Mouse (Mus musculus) midbrain, embryonic 14.5 days (tissue): Measurements from ENCODE around the gene Olfr183. TPM values are rescaled to one million over a fixed set of nuclear protein-coding genes. Genes with fewer than 3 reads are reported as not detected.
"Not testable (repeated sequence)": the region's sequence is repeated elsewhere in the genome, so short reads cannot be mapped to it uniquely, and the experiment has no call there.

Experiments used
- ATAC-seq: fragments of 200-750 bp; cut with Nextera tagmentation; 2 replicates; pipeline ENCODE4 v1.8.0; 2017; ENCODE audit warnings: moderate number of reproducible peaks, moderate library complexity; ENCODE audit not compliant: low FRiP score, low TSS enrichment
- DNase-seq: peaks from one replicate; pipeline ENCODE4 v3.0.0-alpha.2; 2015
- H3K27ac ChIP-seq: fragments of 300-500 bp; sonication (generic); replicated peaks from 2 replicates; pipeline ENCODE4 v1.5.1; 2014; ENCODE audit warnings: mild to moderate bottlenecking, low read depth, low read length, moderate library complexity
- H3K27me3 ChIP-seq: fragments of 300-500 bp; sonication (generic); 2 replicates; pipeline ENCODE4 v1.6.1; 2014; ENCODE audit warnings: low read length, control low read depth, mixed read lengths; ENCODE audit not compliant: control insufficient read depth, insufficient read depth
- H3K36me3 ChIP-seq: fragments of 300-500 bp; sonication (generic); 2 replicates; pipeline ENCODE4 v1.6.1; 2014; ENCODE audit warnings: low read length, control low read depth; ENCODE audit not compliant: control insufficient read depth, insufficient read depth
- H3K4me1 ChIP-seq: fragments of 300-500 bp; sonication (generic); 2 replicates; pipeline ENCODE4 v1.6.1; 2014; ENCODE audit warnings: mild to moderate bottlenecking, antibody characterized with exemption, low read length, control low read depth; ENCODE audit not compliant: control insufficient read depth, insufficient read depth
- H3K4me2 ChIP-seq: fragments of 300-500 bp; sonication (generic); 2 replicates; pipeline ENCODE4 v1.6.1; 2014; ENCODE audit warnings: mild to moderate bottlenecking, low read length, moderate library complexity
- H3K4me3 ChIP-seq: fragments of 300-500 bp; sonication (generic); replicated peaks from 2 replicates; pipeline ENCODE4 v1.5.1; 2014; ENCODE audit warnings: low read depth, low read length
- H3K9ac ChIP-seq: fragments of 300-500 bp; sonication (generic); replicated peaks from 2 replicates; pipeline ENCODE4 v1.6.1; 2014; ENCODE audit warnings: mild to moderate bottlenecking, low read length, moderate library complexity
- H3K9me3 ChIP-seq: fragments of 300-500 bp; sonication (generic); 2 replicates; pipeline ENCODE4 v1.6.1; 2016; ENCODE audit warnings: low read length, control low read depth, mixed read lengths; ENCODE audit not compliant: control insufficient read depth
- WGBS: fragments of 180-500 bp; shearing (Covaris S2); extraction: QIAGEN DNeasy Blood & Tissue Kit; methylation state at CpG from one replicate; pipeline ENCODE4 v1.1.7; 2014; 5-methylcytosine and 5-hydroxymethylcytosine counted together
- polyA plus RNA-seq: library from polyadenylated mRNA; unstranded; fragments of >200 nt; fragmentation: Nextera tagmentation; extraction: Ambion mirVana; gene quantifications from 2 replicates; pipeline ENCODE4 v1.2.1, GENCODE M21; 2014

Gene Olfr183
- not detected in 2 replicates for polyA plus RNA-seq

DNA sequence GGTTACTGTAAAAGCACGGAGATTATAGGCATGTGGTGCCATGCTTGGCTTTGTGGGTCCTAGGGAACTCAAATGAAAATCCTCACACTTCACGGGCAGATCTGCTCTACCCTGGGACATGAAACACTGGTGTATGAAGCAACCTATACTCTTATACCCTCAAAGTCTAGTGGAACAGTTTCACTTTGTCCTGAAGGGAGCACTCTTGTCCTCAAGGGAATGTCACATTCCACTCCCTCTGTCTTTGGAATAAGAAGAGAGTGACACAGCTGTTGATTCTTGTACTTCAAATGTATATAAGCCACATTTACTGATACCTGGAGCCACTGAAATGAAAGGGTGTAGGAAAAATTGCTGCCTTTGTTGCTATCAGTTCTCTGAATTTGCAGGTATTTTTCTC is at the start of gene Olfr183:
Gene Olfr183, plus strand, starts transcription at position 301 of the 400 bp plus-strand sequence.
- H3K27me3 ChIP-seq: no peaks in the 10 kb centered on the region
- DNase-seq: no peak
- H3K4me3 ChIP-seq: no peak within 1 kb of the TSS
- H3K4me1 ChIP-seq: no peaks in the 10 kb centered on the region
- no peaks in the 10 kb centered on the region for H3K9me3 ChIP-seq
- no peaks in the 10 kb centered on the region for H3K36me3 ChIP-seq
- H3K27ac ChIP-seq: no peak within 1 kb of the TSS
- H3K9ac ChIP-seq: no peak within 1 kb of the TSS
- WGBS: 81% methylated on average over 2 of the region's 2 CpGs
- H3K4me2 ChIP-seq: no peak within 1 kb of the TSS
- no peak for ATAC-seq

DNA sequence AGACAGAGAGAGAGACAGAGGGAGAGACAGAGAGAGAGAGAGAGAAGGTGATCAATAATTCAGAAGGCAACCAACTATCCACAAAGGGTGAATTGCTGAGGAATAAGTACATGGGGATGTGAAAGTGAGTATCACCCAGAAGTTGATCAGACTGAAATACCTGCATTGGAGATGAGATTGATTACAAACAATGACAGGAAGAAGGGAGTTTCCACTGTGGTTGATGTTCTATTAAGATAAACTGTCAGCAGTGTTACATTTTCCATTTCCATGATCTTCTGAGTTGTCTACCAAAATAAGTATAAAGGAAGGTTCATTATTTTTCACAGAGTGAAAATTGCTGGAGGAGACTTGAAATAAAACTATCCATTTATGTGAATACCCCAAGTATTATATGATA is 12.0 kb downstream of the Olfr183 start:
- no peak for ATAC-seq
- DNase-seq: no peak
- Histone ChIP-seq H3K4me3 (no peak overlapping the region), H3K36me3 (no peaks in the 10 kb centered on the region), H3K9me3 (no peaks in the 10 kb centered on the region), H3K9ac (no peak overlapping the region), H3K27ac (no peak overlapping the region), H3K4me2 (no peak overlapping the region), H3K27me3 (no peaks in the 10 kb centered on the region), H3K4me1 (no peaks in the 10 kb centered on the region)

DNA sequence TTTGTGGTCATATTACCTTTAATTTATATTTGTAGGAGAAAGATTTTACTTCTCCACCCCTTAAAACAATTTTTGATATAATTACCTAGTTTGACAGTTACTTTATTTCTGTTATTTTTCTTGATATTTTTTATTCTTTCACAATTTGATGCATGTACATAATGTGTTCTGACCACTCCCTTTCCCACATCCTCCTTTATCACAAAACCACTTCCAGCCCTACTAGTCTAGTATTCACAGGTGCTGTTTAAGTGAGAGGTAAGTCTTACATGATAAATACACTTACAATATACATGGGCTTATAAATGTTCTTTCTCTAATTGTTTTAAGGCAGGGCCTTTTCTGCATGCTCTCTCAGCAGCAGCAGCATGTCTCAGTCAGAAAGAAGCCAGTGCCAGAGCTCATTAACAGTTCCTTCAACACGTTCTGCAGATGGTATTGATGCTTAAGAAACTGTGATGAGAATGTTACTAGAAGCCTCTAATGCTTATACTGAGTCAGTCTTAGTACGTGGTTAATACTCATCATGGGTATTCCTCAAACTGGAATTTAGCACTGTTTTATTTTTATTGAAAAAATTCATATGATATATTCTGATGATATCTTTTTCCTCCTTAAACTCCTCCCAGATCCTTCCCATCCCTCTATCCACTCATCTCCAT is 18.3 kb downstream of the Olfr183 start:
- Histone ChIP-seq H3K4me2 (no peak overlapping the region), H3K9me3 (no peaks in the 10 kb centered on the region), H3K4me3 (no peak overlapping the region), H3K27me3 (no peaks in the 10 kb centered on the region), H3K27ac (no peak overlapping the region), H3K4me1 (no peaks in the 10 kb centered on the region), H3K9ac (no peak overlapping the region), H3K36me3 (no peaks in the 10 kb centered on the region)
- 69% methylated on average over 2 of the region's 2 CpGs for WGBS
- no peak for DNase-seq
- no peak for ATAC-seq

DNA sequence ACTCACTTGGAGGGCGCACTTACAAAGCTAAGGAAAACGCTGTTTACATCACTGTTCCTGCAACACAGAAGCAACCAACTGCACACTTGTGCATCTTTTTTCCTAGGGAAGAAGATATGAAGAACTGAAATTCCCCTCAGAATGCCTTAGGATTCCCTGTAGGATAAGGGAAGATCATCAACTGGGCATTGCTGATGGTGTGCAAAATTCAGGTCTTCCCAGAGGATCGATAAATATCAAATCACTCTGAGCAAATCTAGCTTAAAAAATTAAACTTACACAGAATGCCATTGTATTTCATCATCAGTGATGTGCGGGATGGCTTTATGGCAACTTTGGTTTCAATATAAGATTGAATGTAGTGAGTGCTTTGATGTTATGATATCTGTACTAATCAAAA is 35.0 kb downstream of the Olfr183 start, which contains the start of gene Olfr186:
Gene Olfr186, minus strand, starts transcription at position 101 of the 400 bp plus-strand sequence.
- no peak within 1 kb of the TSS for H3K27ac ChIP-seq
- WGBS: 94% methylated on average over 4 of the region's 4 CpGs
- H3K4me2 ChIP-seq: no peak within 1 kb of the TSS

DNA sequence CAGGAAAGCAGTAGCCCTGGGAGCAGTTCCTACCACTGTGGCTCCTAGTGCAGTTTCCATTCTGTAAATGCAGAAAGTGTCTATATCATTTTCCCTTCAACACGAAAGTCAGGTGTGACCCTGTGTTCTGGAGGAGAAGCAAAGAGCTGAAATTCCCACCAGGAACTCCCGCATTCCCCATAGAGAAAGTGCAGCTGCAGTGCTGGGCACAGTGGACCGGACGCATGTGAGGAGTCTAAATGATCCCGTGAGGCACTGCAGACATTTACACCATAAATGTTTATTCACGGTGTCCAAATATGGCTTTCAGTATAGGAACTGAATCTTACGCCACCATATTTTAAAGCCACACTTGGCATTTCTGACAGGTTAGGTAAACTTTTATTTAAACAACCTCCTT is 44.6 kb downstream of the Olfr183 start, which contains the start of gene Olfr187:
Gene Olfr187, minus strand, starts transcription at position 58 of the 400 bp plus-strand sequence.
- no peak for ATAC-seq
- 95% methylated on average over 7 of the region's 7 CpGs for WGBS
- Histone ChIP-seq H3K36me3 (no peaks in the 10 kb centered on the region), H3K27me3 (no peaks in the 10 kb centered on the region), H3K4me2 (no peak within 1 kb of the TSS), H3K27ac (no peak within 1 kb of the TSS), H3K4me1 (no peaks in the 10 kb centered on the region), H3K4me3 (no peak within 1 kb of the TSS), H3K9ac (no peak within 1 kb of the TSS), H3K9me3 (no peaks in the 10 kb centered on the region)
- no peak for DNase-seq

More for the DNA sequence above, 35.0 kb downstream of the Olfr183 start, which contains the start of gene Olfr186:
- no peaks in the 10 kb centered on the region for H3K9me3 ChIP-seq
- DNase-seq (no peak), ATAC-seq (no peak)
- H3K27me3 ChIP-seq: no peaks in the 10 kb centered on the region
- H3K4me3 ChIP-seq: no peak within 1 kb of the TSS
- H3K36me3 ChIP-seq: no peaks in the 10 kb centered on the region
- no peaks in the 10 kb centered on the region for H3K4me1 ChIP-seq
- no peak within 1 kb of the TSS for H3K9ac ChIP-seq

DNA sequence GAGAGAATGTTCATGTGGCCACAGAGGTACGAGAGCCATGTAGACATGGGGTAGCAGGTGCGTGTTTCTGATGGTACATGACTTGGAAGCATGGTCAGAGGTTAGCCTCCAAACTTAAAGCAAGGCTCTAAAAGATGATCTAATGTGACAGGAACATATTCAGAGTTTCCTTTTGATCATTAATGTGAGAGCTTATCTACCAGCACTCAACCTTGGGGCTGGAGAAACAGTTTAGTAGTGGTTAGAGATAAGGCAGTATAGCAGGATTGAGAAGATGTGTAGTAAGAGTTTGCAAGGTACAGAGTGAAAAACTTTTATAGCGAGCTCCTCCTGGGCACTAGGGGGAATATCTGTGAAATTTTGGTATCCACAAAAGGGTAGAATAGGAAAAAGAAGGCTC is 50.7 kb downstream of the Olfr183 start:
- 85% methylated on average over 3 of the region's 3 CpGs for WGBS
- DNase-seq: no peak

DNA sequence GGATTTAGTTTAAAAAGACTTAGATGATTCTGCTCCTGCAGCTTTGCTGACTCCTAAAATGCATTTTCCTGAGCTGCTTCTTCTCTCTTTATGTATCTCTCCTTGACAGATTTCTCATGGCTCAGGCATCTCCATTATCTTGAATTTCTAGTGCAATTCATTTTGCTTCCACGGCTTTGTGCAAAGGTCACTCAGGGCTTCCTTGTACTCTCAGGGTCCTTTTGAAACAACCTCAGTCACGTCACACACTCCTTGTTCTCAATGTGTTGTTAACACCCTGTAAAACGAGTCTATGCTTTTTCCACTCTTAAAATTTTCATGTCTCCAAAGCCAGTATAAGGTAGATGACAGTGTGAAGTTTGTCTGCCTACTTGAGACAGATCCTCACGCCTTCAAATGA is 52.4 kb downstream of the Olfr183 start:
- H3K4me2 ChIP-seq: no peak overlapping the region
- DNase-seq (no peak), ATAC-seq (no peak)
- 65% methylated on average over 4 of the region's 4 CpGs for WGBS
- H3K4me3 ChIP-seq: no peak overlapping the region
- no peak overlapping the region for H3K27ac ChIP-seq
- H3K36me3 ChIP-seq: no peaks in the 10 kb centered on the region
- no peaks in the 10 kb centered on the region for H3K4me1 ChIP-seq
- H3K27me3 ChIP-seq: no peaks in the 10 kb centered on the region
- no peak overlapping the region for H3K9ac ChIP-seq
- no peaks in the 10 kb centered on the region for H3K9me3 ChIP-seq

More for the DNA sequence above, 50.7 kb downstream of the Olfr183 start:
- no peaks in the 10 kb centered on the region for H3K9me3 ChIP-seq
- H3K4me3 ChIP-seq: no peak overlapping the region
- H3K4me1 ChIP-seq: no peaks in the 10 kb centered on the region
- no peaks in the 10 kb centered on the region for H3K27me3 ChIP-seq
- no peak overlapping the region for H3K27ac ChIP-seq
- no peak for ATAC-seq
- H3K36me3 ChIP-seq: no peaks in the 10 kb centered on the region
- H3K4me2 ChIP-seq: no peak overlapping the region
- no peak overlapping the region for H3K9ac ChIP-seq

DNA sequence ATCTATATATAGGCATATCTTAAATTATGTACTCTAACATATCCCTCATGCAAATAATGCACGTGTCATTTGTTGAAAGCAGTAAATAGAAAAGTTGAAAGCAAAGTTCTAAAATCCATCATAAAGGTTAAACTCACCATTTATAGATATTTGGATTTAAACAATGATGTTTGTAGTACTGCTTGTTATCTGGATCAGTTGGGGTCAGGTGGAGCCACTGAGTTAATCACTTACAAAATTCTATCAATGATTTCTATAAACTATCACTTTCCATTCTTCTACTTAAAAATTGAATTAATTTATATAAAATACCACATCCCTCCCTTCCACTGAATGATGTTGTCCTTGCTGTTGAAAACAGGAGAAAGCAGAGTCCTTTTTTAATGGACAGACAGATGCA is 53.7 kb downstream of the Olfr183 start:
- no peak overlapping the region for H3K4me2 ChIP-seq
- ATAC-seq: no peak
- H3K9me3 ChIP-seq: no peaks in the 10 kb centered on the region
- H3K27me3 ChIP-seq: no peaks in the 10 kb centered on the region
- H3K9ac ChIP-seq: no peak overlapping the region
- no peak overlapping the region for H3K4me3 ChIP-seq
- H3K36me3 ChIP-seq: no peaks in the 10 kb centered on the region
- 86% methylated on average over 1 of the region's 1 CpGs for WGBS
- H3K4me1 ChIP-seq: no peaks in the 10 kb centered on the region
- no peak overlapping the region for H3K27ac ChIP-seq
- DNase-seq: no peak

DNA sequence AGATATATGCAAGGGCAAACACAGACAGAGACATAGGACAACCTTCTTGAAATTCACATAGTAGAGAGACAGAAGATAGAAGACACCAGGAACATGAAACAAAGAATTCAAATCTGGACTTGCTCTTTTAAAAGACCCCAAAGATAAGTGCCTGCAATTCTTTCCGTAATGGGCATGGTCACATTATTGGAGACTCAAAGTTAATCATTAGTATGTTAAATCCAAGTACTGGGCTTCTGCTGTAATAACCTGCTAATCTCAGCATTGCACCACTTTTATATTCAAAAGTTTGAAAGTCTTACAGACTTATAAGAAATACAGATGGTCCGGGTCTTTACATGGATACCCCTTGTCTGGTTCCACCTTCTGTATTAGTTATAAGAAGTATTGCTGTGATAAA is 54.1 kb downstream of the Olfr183 start:
- not testable (repeated sequence) for H3K27me3 ChIP-seq, H3K36me3 ChIP-seq, H3K9ac ChIP-seq, DNase-seq, ATAC-seq, H3K4me1 ChIP-seq, H3K9me3 ChIP-seq, H3K4me2 ChIP-seq, H3K27ac ChIP-seq, H3K4me3 ChIP-seq
- 96% methylated on average over 2 of the region's 2 CpGs for WGBS
